Mouse (Mus musculus): Measurements from ENCODE around the gene Fbxo36.

The Fbxo36 gene

DNA sequence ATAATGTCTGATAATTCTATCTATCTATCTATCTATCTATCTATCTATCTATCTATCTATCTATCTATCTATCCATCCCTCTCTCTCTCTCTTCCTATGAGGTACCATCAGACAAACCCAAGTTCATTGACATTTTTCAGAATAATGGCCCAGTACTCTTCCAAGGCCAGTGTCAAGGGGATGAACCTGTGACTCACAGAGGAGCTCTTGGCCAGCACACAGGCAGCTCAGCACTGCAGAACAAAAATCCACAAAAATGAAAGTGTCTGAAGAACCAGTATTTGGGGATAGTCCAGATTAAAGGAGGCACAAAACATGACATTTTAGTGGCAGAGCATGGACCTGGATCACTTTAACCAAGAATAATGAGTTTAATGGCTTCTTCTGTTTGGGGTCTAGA, 103.0 kb downstream of the Fbxo36 start:
- no peak for DNase-seq (ENCODE audit: low read depth in 1 of 2, low spot score in 2 of 2)

DNA sequence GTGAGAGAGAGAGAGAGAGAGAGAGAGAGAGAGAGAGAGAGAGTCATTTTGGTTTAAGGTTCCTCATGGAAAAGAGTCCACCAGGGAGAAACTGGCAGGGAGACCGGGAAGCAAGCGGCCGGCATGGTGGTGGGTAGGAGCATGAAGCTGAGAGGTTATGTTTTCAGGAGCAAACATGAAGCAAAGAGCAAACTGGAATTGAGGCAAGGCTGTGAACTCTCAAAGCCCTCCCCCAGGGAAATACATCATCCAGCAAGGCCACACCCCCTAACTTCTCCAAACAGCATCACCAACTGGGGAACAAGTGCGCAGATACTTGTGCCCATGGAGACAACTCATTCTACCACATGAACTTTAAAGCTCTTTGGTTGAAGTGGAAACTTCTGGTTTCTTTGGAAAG, 103.9 kb downstream of the Fbxo36 start:
- DNase-seq (ENCODE audit: low read depth in 1 of 2, low spot score in 2 of 2): no peak

DNA sequence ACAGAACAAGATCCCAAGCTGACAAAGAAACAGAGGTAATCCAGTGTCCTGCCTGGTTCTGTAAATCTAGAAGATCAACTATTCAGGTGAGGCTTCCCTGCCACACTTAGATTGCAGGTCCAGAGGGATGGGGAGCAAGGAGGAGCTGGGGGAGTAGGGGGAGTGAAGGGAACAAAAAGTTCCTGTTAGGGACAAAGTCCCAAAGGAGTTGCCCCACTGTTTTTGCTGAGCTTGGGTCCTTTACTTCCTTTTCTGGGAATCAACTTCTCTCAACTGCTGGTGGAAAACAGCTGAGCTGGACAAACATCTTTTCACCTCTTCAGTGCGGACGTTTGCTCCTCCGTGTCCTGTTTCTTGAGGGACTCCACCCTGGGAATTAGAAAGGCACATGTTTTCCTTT, 106.3 kb downstream of the Fbxo36 start:
- DNase-seq (ENCODE audit: low read depth in 1 of 2, low spot score in 2 of 2): no peak

- no peak for DNase-seq (ENCODE audit: low read depth in 1 of 2, low spot score in 2 of 2)
Measured at GRCm38 (mm10) chr1:84947390-84947789, 107.7 kb downstream of the Fbxo36 start.
